Mouse (Mus musculus) liver, adult (tissue): ENCODE results near the gene Abcc2.
A peak's percentile ranks its signal among the peaks of the same experiment; 100 is the strongest.

ENCODE experiments used
- GATA4 ChIP-seq: IDR thresholded peaks from 2 replicates; pipeline ENCODE4 v1.6.1; 2014; ENCODE audit warnings: mild to moderate bottlenecking, low read length; ENCODE audit not compliant: insufficient replicate concordance

The Abcc2 gene

GRCm38 (mm10) chr19:43803866-43804265 is 21.9 kb downstream of the Abcc2 start:
- no peak for TF ChIP-seq GATA4

DNA sequence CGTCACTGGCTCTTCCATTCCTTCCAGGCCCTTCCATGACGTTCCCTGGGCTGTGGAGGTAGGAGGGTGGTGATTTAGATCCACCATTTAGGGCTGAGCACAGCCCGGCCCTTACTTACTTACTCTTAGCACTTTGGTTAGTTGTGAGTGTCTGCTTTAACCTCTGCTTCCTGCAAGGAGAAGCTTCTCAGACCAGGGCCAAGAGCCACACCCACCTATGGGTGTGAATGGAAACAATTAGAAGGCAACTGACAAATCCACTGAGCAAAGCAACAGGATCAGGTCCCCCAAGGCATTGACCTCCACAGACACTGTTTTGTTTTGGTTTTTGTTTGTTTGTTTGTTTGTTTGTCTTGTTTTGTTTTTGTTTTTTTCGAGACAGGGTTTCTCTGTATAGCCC is 27.3 kb downstream of the Abcc2 start:
- no peak for TF ChIP-seq GATA4

- peak; percentile 46; the same call in 1 of the 2 replicates for TF ChIP-seq GATA4
These were observed 29.4 kb downstream of the Abcc2 start for GRCm38 (mm10) chr19:43811419-43811818.

DNA sequence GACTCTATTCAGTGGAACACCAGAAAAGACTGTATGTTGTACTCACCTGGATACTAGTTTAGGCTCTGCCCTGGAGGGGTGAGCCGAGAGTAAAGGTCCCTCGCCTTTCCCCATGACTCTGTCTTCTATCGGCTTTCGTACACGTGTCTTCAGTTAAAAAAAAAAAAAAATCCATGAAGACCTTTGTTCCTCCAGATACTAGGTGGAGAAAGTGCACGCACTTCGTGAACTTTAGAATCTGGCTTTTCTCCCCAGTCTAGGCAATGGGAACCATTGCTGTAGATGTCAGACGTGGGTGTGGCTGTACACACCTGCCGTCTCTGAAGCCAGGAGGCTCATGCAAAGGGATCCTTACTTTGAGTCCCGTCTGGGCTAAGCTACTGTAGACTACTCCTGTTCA is 31.3 kb downstream of the Abcc2 start:
- TF ChIP-seq GATA4: no peak

- no peak for TF ChIP-seq GATA4
These were observed 33.8 kb downstream of the Abcc2 start for GRCm38 (mm10) chr19:43815661-43816414.

- TF ChIP-seq GATA4: no peak
These were observed 44.9 kb downstream of the Abcc2 start for GRCm38 (mm10) chr19:43826855-43827254.

DNA sequence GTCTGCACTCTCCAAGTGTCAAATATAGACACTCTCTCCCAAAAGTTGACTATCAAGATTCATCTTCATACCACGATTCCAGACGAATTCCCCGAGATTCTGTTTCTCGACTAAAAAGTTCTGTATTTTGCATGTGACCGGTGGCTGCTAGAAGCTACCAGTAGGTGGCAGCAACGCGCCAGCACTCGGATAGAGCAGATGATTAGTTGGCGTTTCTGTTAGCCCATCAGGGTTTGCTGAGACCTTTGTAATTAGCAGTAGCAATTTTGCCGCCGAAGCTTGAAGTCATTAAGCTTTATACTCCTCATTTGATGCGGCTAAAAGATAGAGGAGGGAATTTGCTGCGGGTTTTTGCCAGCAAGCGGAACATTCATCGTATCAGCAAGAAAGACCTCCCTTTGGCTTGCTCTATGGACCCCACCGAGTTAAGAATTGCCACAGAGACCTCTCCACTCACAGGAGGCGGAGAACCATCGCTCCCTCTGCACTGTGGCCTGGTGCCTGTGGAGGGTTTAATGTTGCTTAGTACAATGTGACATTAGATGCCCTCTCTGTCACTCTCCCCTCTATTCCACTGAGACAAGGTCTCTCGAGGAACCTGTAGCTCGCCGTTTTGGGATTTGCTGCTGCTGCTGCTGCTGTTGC is 50.6 kb downstream of the Abcc2 start:
- TF ChIP-seq GATA4: no peak

GRCm38 (mm10) chr19:43843184-43843583 is 61.2 kb downstream of the Abcc2 start:
- no peak for TF ChIP-seq GATA4

GRCm38 (mm10) chr19:43845331-43845908 is 63.4 kb downstream of the Abcc2 start:
- TF ChIP-seq GATA4: no peak

GRCm38 (mm10) chr19:43847056-43847455 is 65.1 kb downstream of the Abcc2 start:
- TF ChIP-seq GATA4: no peak

DNA sequence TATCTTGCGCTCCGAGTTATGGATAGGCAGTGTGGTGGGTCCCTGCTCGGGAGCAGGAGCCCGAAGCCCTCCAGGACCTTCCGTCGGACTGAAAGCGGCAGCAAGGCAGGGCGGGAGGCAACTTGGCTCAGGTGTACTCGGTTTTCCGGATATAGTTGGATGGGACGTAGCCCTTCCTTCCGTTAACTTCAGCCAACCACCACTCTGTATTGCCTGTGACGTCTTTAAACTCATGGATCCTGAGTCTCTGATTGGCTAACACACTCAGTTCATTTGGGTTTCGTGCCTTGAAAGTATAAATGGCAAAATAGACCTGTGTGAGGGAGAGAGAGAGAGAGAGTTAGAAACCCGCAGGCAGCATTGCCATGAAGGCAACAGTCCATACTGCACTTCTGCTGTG is 66.0 kb downstream of the Abcc2 start:
- TF ChIP-seq GATA4: no peak

- no peak for TF ChIP-seq GATA4
These were observed 68.0 kb downstream of the Abcc2 start for GRCm38 (mm10) chr19:43850026-43850425.

DNA sequence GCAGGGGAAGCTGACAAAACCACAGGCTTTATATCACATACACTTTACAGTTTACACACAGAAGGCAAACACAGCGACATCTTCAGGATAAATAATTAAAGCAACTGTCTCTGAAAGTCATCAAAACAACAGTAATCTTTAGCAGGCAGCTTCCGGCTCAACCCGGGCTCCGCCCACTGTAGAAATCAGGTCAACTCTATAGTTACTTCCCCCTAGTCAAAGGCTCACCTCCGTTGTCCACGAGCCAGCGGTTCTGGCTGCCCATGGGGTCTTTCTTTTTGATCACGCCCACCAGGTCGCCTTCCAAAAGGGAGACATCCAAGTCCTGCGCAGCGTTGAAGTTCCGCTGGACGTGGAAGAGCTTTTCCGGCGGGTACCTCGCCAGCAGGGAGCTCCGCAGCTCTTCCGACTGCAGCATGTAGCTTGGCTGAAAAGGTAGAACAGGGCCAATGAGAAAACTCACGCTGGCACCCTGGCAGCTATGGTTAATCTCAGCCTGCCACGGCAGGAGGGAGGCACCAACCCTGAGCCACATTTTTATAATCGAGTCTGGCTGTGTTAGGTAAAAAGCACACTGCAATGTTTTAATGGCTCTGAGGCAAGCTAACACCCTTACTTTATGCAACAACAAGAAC is 70.1 kb downstream of the Abcc2 start:
- no peak for TF ChIP-seq GATA4

DNA sequence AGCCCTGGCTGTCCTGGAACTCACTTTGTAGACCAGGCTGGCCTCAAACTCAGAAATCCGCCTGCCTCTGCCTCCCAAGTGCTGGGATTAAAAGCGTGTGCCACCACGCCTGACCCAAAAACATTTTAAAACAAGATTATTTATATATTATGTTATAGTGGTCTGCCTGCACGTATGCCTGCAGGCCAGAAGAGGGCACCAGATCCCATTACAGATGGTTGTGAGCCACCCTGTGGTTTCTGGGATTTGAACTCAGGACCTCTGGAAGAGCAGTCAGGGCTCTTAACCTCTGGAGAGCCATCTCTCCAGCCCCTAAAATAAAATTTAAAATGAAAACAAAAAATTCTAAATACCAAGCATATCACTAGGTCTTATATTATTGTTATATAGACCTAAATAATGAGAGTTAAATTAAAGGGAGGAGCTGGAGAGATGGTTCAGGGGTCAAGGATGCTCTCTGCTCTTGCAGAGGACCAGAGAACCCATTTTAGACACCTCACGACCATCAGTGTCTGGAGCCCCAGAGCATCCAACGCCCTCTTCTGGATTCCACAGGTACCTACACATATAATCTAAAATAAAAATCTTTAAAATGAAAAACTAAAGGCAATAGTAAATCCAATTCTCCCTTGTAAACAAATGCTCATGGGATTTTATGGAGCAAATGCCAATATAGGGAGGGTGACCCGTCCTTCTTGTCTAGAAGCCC is 71.0 kb downstream of the Abcc2 start:
- TF ChIP-seq GATA4: no peak

DNA sequence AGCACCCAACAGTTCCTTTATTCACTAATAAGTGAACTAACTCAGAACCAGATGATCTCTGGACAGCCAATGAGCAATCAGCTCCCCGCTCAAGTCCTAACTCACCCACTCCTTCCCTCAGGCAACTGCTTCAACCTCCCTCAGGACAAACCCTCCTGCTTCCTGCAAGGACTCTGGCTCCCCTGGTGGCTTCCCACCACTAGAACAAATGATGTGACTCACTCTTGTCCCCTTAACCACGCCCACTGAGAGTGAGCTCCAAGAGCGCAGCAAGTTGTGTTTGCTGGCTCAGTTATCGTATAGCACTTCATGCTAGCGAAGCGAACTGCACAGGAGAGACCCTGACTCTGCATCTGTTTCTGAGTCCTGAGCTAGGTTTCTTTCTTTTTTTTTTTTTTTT is 75.4 kb downstream of the Abcc2 start:
- TF ChIP-seq GATA4: no peak
